Mouse (Mus musculus): Measurements from ENCODE around the gene Chp1.
"Not testable (repeated sequence)": the region's sequence is repeated elsewhere in the genome, so short reads cannot be mapped to it uniquely, and the experiment has no call there.

GRCm38 (mm10) chr2:119508518-119508917, 39.0 kb upstream of the Chp1 start:
- TF ChIP-seq CTCF (IDR thresholded peaks at IDR 0.05; ENCODE audit: borderline replicate concordance, extremely low read depth, insufficient read depth, insufficient read length); POLR2A (IDR thresholded peaks at IDR 0.05; ENCODE audit: borderline replicate concordance, extremely low read depth, insufficient read depth, insufficient read length, poor library complexity, severe bottlenecking): not testable (repeated sequence)

Data from brain, embryonic 14.5 days (tissue).